Mouse (Mus musculus) liver, embryonic 14.5 days (tissue): ENCODE data around the gene Rbbp5.

Experiments
- CTCF ChIP-seq: IDR thresholded peaks from 2 replicates; pipeline ENCODE4 v1.5.1; 2016; ENCODE audit warnings: antibody characterized with exemption, low read depth, control low read depth
- EP300 ChIP-seq: IDR thresholded peaks from 2 replicates; pipeline ENCODE4 v1.6.1; 2016; ENCODE audit warnings: antibody characterized with exemption, low read depth

- TF ChIP-seq CTCF (no peak), EP300 (no peak)
These were observed 29.5 kb downstream of the Rbbp5 start for GRCm38 (mm10) chr1:132506656-132507055.
